Mouse (Mus musculus) kidney, adult 2 months (tissue): ENCODE results near the gene Cfdp1. TPM values are rescaled to one million over a fixed set of nuclear protein-coding genes. Genes with fewer than 3 reads are reported as not detected.

Experiments
- DNase-seq: peaks from one replicate; pipeline ENCODE4 v3.0.0; 2021
- H3K27ac ChIP-seq: fragments of 200-500 bp; 2 replicates; pipeline ENCODE4 v1.5.1; 2012; ENCODE audit warnings: low read depth, low read length, control low read depth, inconsistent platforms; ENCODE audit not compliant: insufficient read depth
- H3K27me3 ChIP-seq: fragments of 200-500 bp; replicated peaks from 2 replicates; pipeline ENCODE4 v1.6.1; 2012; ENCODE audit warnings: mild to moderate bottlenecking, moderate library complexity, low read length, inconsistent platforms; ENCODE audit not compliant: control insufficient read depth, insufficient read depth
- H3K36me3 ChIP-seq: fragments of 200-500 bp; 2 replicates; pipeline ENCODE4 v1.6.1; 2012; ENCODE audit warnings: mild to moderate bottlenecking, moderate library complexity, low read length, inconsistent platforms; ENCODE audit not compliant: control insufficient read depth, insufficient read depth
- H3K4me1 ChIP-seq: fragments of 200-500 bp; 2 replicates; pipeline ENCODE4 v1.6.1; 2011; ENCODE audit warnings: low read length; ENCODE audit not compliant: control insufficient read depth, insufficient read depth
- H3K4me3 ChIP-seq: fragments of 200-500 bp; 2 replicates; pipeline ENCODE4 v1.5.1; 2011; ENCODE audit warnings: mild to moderate bottlenecking, low read depth, low read length, control low read depth; ENCODE audit not compliant: insufficient read depth
- CTCF ChIP-seq: fragments of 200-500 bp; conservative IDR thresholded peaks from 2 replicates; pipeline ENCODE4 v1.5.1; 2011; ENCODE audit warnings: low read depth, mild to moderate bottlenecking, control low read depth, low read length, moderate library complexity, mixed read lengths; ENCODE audit not compliant: insufficient read depth, insufficient read length
- POLR2A ChIP-seq: fragments of 200-500 bp; IDR thresholded peaks from one replicate; pipeline ENCODE4 v1.6.1; 2011; ENCODE audit warnings: low read depth, low read length, control low read depth
- WGBS: fragments of 180-500 bp; shearing (Covaris S2); methylation state at CpG from one replicate; pipeline ENCODE4 v1.1.7; 2018; 5-methylcytosine and 5-hydroxymethylcytosine counted together
- polyA plus RNA-seq: library from polyadenylated mRNA; depleted of rRNA; stranded (reverse); fragments of >200 nt; gene quantifications from 2 replicates; pipeline ENCODE4 v1.2.3, GENCODE M21; 2012

Gene Cfdp1
- polyA plus RNA-seq, 1 experiment: 12.5 TPM

GRCm38 (mm10) chr8:111788085-111788484 is 66.0 kb downstream of the Cfdp1 start:
- Histone ChIP-seq H3K4me3 (no peak overlapping the region), H3K27me3 (no peaks in the 10 kb centered on the region), H3K4me1 (peaks cover 13% of the 10 kb centered on the region; the same call in 1 of the 2 replicates), H3K27ac (no peak overlapping the region), H3K36me3 (no peaks in the 10 kb centered on the region; the same call in 1 of the 2 replicates)
- DNase-seq: no peak
- WGBS: 79% methylated on average over 5 of the region's 5 CpGs
- TF ChIP-seq POLR2A (no peak), CTCF (no peak)

DNA sequence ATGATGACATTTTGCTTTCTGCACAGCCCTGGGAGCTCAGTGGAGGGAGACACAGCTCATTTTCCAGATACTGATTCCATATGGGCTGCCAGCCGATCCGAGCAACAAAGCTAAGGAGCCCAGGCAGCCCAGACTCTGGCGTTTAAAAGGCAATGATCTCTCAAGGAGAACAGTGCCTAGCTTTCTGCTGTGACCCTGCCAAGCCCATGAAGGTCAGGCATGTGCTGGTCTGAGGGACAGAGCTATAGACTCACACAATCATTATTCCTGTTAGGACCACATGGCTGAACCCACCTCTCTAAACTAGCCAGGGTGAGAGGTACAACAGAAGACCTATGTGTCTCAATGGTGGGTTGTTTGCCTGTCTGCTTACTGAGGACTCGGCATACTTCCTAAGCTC is 66.4 kb downstream of the Cfdp1 start:
- Histone ChIP-seq H3K4me1 (peaks cover 13% of the 10 kb centered on the region; the same call in 1 of the 2 replicates), H3K27ac (no peak overlapping the region), H3K27me3 (no peaks in the 10 kb centered on the region), H3K4me3 (no peak overlapping the region), H3K36me3 (no peaks in the 10 kb centered on the region; the same call in 1 of the 2 replicates)
- TF ChIP-seq CTCF (no peak), POLR2A (no peak)
- DNase-seq: no peak
- WGBS: 51% methylated on average over 4 of the region's 4 CpGs

DNA sequence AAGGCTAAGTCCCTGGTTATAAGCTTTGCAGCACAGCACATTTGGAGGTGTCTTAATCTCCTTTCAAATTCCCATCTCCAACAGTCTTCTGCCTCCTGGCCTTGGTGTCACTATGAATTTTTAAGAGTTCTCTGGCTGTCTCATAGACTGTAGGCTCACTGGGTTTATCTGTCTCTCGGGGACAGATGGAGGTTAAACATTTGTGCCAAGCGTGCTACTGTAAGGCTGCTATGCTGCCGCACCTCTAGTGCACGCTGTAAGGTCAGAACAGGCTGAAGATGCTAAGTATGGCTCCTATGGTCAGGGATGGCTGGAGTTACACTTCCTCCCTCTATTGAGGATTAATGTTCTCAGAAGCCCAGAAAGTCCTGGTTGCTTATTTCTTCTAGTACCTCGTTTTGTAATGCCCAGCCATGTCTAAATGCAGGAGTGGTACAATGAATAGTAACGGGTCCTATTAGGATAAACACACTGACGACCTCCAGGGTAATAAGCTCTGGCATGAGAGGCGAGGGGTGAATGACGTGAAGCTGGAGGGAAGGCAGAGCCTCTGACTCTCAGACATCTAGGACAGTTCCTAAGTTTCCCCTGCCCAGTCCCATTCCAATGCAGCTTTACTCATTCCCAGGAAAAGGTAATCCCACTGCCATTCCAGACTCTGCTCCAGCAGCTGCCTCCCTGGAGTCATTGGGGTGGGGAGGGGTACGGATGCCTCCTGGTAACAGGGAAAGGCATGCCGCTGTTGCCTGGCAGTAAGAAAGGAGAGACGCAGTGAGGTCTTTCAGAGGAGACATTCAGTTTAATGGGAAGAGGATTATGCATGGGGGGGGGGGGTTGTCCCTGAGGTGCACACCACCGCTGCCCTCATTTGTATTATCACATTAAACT is 67.1 kb downstream of the Cfdp1 start:
- H3K27ac ChIP-seq: no peak overlapping the region
- no peak for DNase-seq
- no peak for TF ChIP-seq CTCF
- TF ChIP-seq POLR2A: no peak
- H3K4me3 ChIP-seq: no peak overlapping the region
- H3K36me3 ChIP-seq: no peaks in the 10 kb centered on the region; the same call in 1 of the 2 replicates
- WGBS: 70% methylated on average over 13 of the region's 13 CpGs
- no peaks in the 10 kb centered on the region for H3K27me3 ChIP-seq
- H3K4me1 ChIP-seq: peaks cover 13% of the 10 kb centered on the region; the same call in 1 of the 2 replicates

DNA sequence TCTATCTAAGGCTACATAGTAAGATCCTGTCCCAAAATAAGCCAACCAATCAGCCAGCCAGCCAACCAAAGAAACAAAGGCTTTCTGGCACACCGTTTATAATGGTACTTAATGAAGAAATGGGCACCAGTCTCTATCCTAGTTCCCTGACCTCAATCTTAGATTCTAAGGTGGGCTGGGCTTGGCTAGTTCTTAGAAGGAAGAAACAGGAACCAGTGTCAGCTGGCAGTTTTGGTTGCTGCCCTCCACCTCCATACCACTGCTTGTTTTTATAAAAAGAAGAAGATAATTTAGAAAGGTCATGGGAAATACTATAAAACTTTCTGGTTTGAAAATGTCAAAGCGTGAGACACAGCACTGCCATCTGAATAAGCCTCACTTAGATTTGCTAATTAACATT is 68.0 kb downstream of the Cfdp1 start:
- DNase-seq: no peak
- Histone ChIP-seq H3K27ac (peak overlapping the region; percentile 36; the same call in 1 of the 2 replicates), H3K4me1 (peaks cover 13% of the 10 kb centered on the region; the same call in 1 of the 2 replicates), H3K4me3 (no peak overlapping the region), H3K36me3 (no peaks in the 10 kb centered on the region), H3K27me3 (no peaks in the 10 kb centered on the region)
- 81% methylated on average over 2 of the region's 2 CpGs for WGBS
- TF ChIP-seq CTCF: no peak
- no peak for TF ChIP-seq POLR2A

GRCm38 (mm10) chr8:111782671-111783394 is 71.3 kb downstream of the Cfdp1 start:
- Histone ChIP-seq H3K4me1 (peaks cover 18% of the 10 kb centered on the region; the same call in 1 of the 2 replicates), H3K27ac (no peak overlapping the region), H3K27me3 (no peaks in the 10 kb centered on the region), H3K4me3 (no peak overlapping the region), H3K36me3 (no peaks in the 10 kb centered on the region)
- 86% methylated on average over 9 of the region's 9 CpGs for WGBS
- no peak for DNase-seq
- TF ChIP-seq CTCF (no peak), POLR2A (no peak)

DNA sequence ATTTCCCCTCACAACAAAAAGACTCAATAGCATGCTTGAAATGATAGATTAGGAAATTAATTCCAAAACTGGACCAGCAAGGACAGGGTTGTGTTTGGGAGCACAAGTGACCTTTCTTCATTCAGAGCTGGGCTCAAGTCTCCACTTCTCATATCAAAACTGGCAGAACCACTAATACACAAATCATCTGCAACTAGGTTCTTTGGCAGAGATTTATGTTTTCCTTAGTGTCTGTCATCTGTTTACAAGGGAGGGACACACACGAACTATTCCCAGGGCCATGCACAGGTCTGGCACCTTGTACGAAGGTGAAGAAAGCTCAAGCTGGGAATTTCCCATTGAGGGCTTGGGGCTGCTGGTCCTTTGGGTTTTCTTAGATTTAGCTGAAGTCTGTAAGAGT is 71.9 kb downstream of the Cfdp1 start:
- Histone ChIP-seq H3K36me3 (no peaks in the 10 kb centered on the region), H3K27ac (no peak overlapping the region), H3K4me3 (no peak overlapping the region), H3K27me3 (no peaks in the 10 kb centered on the region), H3K4me1 (peaks cover 18% of the 10 kb centered on the region; the same call in 1 of the 2 replicates)
- DNase-seq: no peak
- TF ChIP-seq CTCF: no peak
- no peak for TF ChIP-seq POLR2A
- 81% methylated on average over 2 of the region's 2 CpGs for WGBS

- peaks cover 11% of the 10 kb centered on the region; the same call in 1 of the 2 replicates for H3K4me1 ChIP-seq
- TF ChIP-seq CTCF (no peak), POLR2A (no peak)
- H3K36me3 ChIP-seq: no peaks in the 10 kb centered on the region
- H3K27ac ChIP-seq: no peak overlapping the region
- H3K4me3 ChIP-seq: no peak overlapping the region
- no peaks in the 10 kb centered on the region for H3K27me3 ChIP-seq
- DNase-seq: no peak
- 79% methylated on average over 10 of the region's 10 CpGs for WGBS
Observed at GRCm38 (mm10) chr8:111780697-111781424, 73.2 kb downstream of the Cfdp1 start.
